Mouse (Mus musculus): ENCODE data around the gene Mmrn2.

Gene Mmrn2

GRCm38 (mm10) chr14:34375415-34375904, at the start of gene Mmrn2:
Gene Mmrn2 (plus strand): TSS chr14:34375465.
- no peak for DNase-seq (ENCODE audit: low read depth, low spot score)

- no peak for DNase-seq (ENCODE audit: low read depth, low spot score)
These were observed 48.7 kb upstream of the Mmrn2 start for GRCm38 (mm10) chr14:34326606-34327005.

GRCm38 (mm10) chr14:34327618-34328017, 47.6 kb upstream of the Mmrn2 start:
- no peak for DNase-seq (ENCODE audit: low read depth, low spot score)

- DNase-seq (ENCODE audit: low read depth, low spot score) = no peak
These were observed 44.6 kb upstream of the Mmrn2 start for GRCm38 (mm10) chr14:34330657-34331158.

GRCm38 (mm10) chr14:34331886-34332285, 43.4 kb upstream of the Mmrn2 start:
- no peak for DNase-seq (ENCODE audit: low read depth, low spot score)

GRCm38 (mm10) chr14:34332476-34332875, 42.8 kb upstream of the Mmrn2 start:
- DNase-seq (ENCODE audit: low read depth, low spot score) = no peak

- no peak for DNase-seq (ENCODE audit: low read depth, low spot score)
These were observed 35.8 kb upstream of the Mmrn2 start for GRCm38 (mm10) chr14:34339446-34339845.

- DNase-seq (ENCODE audit: low read depth, low spot score) = no peak
These were observed 33.3 kb upstream of the Mmrn2 start for GRCm38 (mm10) chr14:34341993-34342392.

- DNase-seq (ENCODE audit: low read depth, low spot score) = no peak
These were observed 32.2 kb upstream of the Mmrn2 start for GRCm38 (mm10) chr14:34343078-34343477.

- no peak for DNase-seq (ENCODE audit: low read depth, low spot score)
These were observed 30.9 kb upstream of the Mmrn2 start for GRCm38 (mm10) chr14:34344361-34344760.

GRCm38 (mm10) chr14:34345771-34346566, 29.3 kb upstream of the Mmrn2 start:
- no peak for DNase-seq (ENCODE audit: low read depth, low spot score)

GRCm38 (mm10) chr14:34347084-34347483, 28.2 kb upstream of the Mmrn2 start:
- DNase-seq (ENCODE audit: low read depth, low spot score) = no peak

GRCm38 (mm10) chr14:34348301-34348700, 27.0 kb upstream of the Mmrn2 start:
- no peak for DNase-seq (ENCODE audit: low read depth, low spot score)

- DNase-seq (ENCODE audit: low read depth, low spot score) = no peak
These were observed 26.3 kb upstream of the Mmrn2 start for GRCm38 (mm10) chr14:34349007-34349406.

GRCm38 (mm10) chr14:34351660-34352059, 23.6 kb upstream of the Mmrn2 start:
- DNase-seq (ENCODE audit: low read depth, low spot score) = no peak

GRCm38 (mm10) chr14:34352523-34352922, 22.7 kb upstream of the Mmrn2 start:
- no peak for DNase-seq (ENCODE audit: low read depth, low spot score)

GRCm38 (mm10) chr14:34353326-34353725, 21.9 kb upstream of the Mmrn2 start:
- DNase-seq (ENCODE audit: low read depth, low spot score) = no peak

GRCm38 (mm10) chr14:34354456-34354855, 20.8 kb upstream of the Mmrn2 start:
- no peak for DNase-seq (ENCODE audit: low read depth, low spot score)

- DNase-seq (ENCODE audit: low read depth, low spot score) = no peak
These were observed 20.0 kb upstream of the Mmrn2 start, which contains the start of gene Fam25c for GRCm38 (mm10) chr14:34355301-34355700. Gene Fam25c (minus strand): TSS chr14:34355433.

GRCm38 (mm10) chr14:34357671-34358455, 17.4 kb upstream of the Mmrn2 start:
- DNase-seq (ENCODE audit: low read depth, low spot score) = no peak

- no peak for DNase-seq (ENCODE audit: low read depth, low spot score)
These were observed 15.5 kb upstream of the Mmrn2 start for GRCm38 (mm10) chr14:34359676-34360244.

GRCm38 (mm10) chr14:34360251-34360650, 15.0 kb upstream of the Mmrn2 start:
- DNase-seq (ENCODE audit: low read depth, low spot score) = no peak

Measured in CD4-positive, CD25-positive, alpha-beta regulatory T cell, adult 2 months (primary cell).